Mouse (Mus musculus): ENCODE data around the gene Mob3b. TPM values are rescaled to one million over a fixed set of nuclear protein-coding genes. Genes with fewer than 3 reads are reported as not detected.

The Mob3b gene
- total RNA-seq, 2 experiments from 2014 or later, result 4.6 to 6.8 TPM

DNA sequence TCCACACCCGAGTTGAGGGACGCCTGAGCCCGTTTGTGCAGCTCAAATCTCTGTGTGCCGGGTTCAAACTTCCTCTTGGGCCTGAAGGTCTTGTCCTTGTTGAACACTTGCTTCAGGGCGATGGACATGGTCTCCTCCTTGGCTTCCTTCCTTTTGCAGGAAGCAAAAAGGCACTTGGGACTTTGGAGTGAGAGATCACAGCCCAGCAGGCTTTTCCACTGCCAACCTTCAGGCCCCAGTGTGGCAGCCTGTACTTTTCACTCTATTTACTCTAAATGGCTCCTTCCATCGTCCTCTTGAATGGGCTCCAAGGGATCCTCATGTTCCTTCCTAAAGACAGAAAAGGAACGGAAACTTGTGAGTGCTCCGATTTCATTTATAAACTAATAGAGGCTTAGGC, 73.2 kb downstream of the Mob3b start:
- intact Hi-C loops (cut with DNase I), result no loop called here
- DNase-seq (ENCODE audit: low spot score in 2 of 2), result no peak

DNA sequence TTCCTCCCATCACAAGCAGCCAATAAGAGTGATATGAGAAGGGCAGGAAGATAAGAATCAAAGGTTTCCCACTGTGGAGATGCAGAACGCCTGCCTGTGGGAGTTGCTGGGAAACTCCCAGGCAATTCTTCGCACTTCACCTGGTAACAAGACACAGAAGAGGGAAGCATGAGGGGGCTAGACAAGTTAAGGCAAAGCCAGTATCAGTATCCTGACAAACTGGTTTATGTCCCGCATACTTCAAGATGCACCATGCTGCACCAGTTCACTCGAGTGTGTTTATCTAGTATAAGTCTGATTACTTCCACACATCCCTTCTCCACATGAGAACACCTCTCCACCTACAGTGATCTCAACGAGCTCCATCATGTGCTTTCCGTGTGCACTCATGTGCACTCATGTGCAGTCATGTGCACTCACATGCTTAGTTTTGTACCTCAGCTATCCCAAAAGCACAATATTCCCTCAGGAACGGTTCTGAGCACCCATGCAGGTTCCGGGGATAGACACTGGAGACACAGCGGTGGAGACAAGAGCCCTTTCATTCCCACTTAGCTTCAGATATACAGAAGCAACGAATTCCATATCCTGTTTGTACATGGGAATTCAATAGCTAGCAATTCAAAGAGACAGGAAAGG, 74.7 kb downstream of the Mob3b start:
- DNase-seq (ENCODE audit: low spot score in 2 of 2), result no peak
- intact Hi-C loops (cut with DNase I), result no loop called here

DNA sequence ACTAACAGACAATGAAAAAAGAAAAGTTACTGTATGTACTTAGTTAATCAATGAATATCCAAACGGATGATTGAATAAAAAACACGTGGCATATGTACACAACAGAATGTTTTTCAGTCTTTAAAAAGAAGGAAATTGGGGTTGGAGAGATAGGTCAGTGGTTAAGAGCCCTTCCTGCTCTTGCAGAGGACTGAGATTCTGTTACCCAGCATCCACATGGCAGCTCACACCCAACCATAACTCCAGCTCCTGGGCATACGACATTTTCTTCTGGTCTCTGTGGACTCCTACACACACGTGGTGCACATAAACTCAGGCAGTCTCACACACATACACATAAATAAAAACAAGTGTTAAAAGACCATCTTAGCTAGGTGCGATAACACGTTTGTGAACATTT, 77.0 kb downstream of the Mob3b start:
- intact Hi-C loops (cut with DNase I), result no loop called here
- DNase-seq (ENCODE audit: low spot score in 2 of 2), result no peak

DNA sequence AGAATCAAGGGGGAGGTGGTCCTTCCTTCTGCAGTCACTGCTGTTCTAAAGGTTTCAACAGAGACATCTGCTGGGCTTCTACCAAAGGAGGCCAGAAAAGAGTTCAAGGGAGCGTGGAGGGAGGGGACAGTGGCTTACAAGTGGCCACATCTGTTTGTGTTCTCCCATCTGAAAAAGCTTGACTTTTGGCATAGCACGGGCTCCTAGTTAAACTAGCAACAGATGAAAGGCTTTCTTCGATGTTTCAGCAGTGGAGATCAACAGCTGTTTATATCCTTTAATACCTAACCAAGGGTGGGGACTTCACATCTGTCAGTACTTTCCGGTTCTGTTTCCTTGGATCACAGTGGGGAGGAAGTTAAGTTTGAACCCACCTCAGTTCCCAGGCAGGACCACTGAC, 88.5 kb downstream of the Mob3b start:
- DNase-seq (ENCODE audit: low spot score in 2 of 2), result no peak
- intact Hi-C loops (cut with DNase I), result no loop called here

DNA sequence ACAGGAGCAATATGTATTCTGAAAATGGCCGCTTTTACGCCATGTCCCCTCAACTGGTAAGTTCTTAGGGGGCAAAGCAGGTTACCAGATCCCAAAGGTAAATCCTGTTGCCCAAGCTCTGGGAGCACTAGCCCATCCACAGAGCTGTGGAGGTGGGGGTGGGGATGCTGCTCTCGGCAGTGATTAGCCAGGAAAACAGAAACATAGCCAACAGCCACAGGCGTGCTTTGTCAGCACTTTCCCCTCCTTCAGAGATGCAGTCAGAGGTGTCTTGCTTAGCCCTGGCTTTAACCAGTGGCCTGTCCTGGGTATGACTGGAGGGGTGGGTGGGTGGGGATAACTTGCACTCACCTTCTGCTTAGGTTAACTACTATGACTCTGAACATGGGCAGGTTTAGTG, 91.1 kb downstream of the Mob3b start:
- intact Hi-C loops (cut with DNase I), result no loop called here
- DNase-seq (ENCODE audit: low spot score in 2 of 2), result no peak

DNA sequence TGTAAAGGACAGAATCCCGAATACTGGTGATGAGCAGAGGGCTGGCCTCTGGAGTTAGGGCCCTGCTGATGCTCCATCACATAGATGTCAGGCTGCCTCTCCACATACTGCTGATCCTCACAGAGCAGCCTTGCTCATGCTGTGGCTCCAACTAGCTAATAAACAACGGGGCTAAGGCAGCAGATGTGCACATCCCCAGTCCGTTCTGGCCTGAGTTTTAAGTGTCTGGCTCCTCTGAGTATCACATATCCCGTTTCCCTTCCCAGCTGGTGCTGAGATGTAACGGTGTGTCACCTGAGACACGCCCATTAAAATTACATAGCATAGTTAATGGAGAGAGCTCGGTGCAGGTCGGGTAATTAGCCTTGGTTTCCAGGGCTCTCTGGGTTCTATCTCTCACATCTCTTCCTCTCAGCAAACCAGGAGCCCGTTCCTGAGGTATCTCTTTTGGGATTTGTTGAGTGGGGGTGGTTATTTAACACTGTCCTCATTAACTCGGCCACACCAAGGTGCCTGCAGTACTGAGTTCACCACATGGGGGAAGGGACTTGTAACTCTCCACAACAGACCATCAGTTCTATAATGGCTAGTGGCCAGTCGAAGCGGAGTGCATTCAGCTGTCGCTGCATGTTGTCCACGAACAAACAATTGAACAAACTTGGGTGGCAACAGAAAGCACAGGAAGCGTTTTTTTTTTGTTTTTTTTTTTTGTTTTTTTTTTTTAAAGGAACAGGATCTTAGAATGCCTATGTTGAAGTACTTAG, 92.0 kb downstream of the Mob3b start:
- no peak for DNase-seq (ENCODE audit: low spot score in 2 of 2)
- intact Hi-C loops (cut with DNase I), result no loop called here

DNA sequence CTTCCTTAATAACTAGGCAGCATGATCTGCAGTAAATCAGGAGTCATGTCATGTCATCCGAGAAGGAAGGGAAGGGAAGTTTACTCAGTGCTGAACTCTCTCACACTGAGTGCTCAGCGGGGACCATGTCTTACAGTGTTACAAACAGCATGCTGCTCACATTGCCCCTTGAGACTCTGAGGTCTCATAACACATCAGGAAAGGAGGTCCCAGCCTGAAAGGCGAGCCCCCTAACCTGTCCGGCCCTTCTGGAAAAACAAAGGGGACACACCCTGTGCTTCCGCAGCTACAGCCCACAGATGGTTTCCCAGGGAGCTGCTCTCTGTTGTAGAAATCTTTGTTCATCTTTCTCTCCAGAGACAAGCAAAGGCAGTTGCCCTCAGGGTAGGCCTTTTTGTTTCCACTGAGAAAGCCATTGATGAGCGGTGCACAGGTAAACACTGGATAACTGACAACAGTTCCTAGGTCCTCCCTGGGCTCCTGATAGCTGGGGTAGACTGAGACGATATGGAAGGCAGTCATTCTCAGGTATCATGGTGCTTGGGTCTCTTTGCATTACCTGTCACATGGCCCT, 94.1 kb downstream of the Mob3b start:
- no peak for DNase-seq (ENCODE audit: low spot score in 2 of 2)
- intact Hi-C loops (cut with DNase I), result no loop called here

DNA sequence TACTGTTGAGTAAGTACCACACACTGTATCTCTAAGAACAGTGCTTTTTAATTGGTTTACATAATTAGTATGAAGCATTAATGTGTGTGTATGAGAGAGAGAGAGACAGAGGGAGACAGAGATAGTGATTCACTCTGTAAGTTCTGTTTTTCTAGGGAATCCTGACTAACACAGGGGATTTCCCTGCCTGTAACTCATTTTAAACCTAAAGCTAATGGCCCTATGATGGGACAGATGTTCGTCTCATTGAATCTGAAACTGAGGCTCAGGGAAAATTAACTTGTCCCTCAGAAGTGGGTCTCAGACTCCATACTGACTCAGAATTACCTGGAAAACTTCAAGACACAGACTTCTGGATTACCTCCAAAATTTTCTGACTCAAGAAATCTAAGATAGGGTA, 96.3 kb downstream of the Mob3b start:
- intact Hi-C loops (cut with DNase I), result no loop called here
- no peak for DNase-seq (ENCODE audit: low spot score in 2 of 2)

DNA sequence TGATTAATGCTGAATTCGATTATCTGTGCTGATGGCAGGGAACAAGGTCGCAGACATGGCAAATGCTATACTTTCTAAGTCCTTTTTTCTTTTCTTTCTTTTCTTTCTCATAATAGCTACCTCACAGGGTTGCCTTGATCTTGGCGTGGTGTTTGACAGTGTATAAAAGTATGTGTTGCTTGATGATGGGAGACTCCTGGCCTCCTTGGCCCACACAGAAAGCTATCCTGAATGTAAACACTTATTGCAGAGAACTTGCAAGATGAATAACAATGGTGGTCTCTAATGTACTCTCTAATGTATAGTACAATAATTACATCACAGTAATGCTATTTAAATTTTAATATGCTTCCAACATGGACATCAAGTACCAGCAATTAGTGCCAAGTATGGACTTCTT, 96.9 kb downstream of the Mob3b start:
- intact Hi-C loops (cut with DNase I), result no loop called here
- DNase-seq (ENCODE audit: low spot score in 2 of 2), result no peak

DNA sequence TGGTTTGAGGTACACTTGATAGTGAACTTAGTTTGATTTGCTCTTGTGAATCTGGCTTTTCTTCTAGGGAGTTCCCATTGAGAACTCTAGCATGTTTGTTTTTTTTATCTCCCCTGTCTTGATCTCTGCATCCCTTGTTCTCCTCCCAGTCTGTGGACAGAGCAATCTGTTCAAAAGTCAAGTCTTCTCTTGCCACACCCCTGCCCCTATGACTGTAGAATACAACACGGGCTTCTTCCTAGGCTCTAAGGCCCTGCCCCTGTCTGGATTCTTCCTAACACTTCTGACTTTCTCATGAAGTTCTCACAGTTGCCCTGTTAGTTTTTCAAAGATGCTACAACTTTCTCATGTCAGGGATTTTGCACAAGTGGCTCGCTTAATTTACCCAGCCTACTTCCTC, 102.9 kb downstream of the Mob3b start:
- no peak for DNase-seq (ENCODE audit: low spot score in 2 of 2)
- intact Hi-C loops (cut with DNase I), result no loop called here

DNA sequence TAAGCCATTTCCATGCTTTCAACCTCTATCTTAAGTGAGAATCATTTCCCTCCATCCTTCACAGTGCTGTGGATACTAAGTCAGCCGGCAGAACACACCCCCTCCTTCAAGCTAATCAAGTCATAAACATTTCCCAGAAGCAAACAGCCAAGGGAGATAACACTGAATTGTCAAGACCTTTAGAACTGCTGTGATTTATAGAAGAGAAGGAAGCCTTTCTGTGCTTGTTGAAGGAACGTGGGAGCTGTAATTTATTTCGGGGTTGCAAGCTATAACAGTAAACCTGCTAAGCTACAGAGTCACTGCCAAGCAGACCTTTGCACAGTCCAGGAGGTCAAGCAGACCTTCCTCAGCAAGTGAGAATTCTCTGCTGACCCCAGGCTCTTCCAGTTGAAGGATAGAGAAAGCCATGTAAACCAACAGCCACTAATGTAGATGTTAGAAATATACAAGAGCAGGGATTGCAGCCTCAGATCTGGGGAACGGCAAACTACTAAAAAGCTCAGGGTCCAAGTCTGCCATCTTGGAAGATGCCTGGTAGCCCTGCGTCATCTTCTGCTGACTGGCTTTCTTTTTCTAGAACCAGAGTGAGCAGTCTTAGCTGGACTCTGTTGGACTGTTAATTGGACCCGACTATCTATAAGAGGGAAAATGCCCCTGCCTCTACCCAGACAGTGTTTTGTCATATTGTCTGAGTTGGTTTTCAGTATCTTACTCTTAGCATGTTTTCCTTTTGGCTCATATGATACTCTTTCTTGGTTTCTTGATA, 104.9 kb downstream of the Mob3b start:
- intact Hi-C loops (cut with DNase I), result loop anchor here (1.0 kb wide), 1 partner anchor 16 kb away; no protein-coding TSS in a partner anchor
- DNase-seq (ENCODE audit: low spot score in 2 of 2), result no peak

DNA sequence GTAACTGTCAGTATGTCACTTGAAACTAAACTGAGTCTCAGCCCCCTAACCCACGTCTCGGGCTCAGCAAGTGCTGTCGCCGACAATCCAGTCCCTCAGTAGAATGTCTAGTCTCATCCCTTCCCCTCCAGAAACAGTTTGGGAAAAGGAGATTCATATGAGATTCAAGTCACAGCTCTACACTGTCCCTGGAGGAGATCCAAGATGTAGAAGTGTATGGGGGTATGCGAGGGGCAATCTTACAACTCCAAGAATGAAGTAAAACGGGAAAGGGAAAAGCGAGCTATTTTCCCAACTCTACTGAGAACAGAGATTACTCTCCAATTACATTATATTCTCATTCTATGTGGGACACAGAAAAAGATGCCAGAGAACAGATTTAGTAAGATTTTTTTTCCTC, 106.1 kb downstream of the Mob3b start:
- no peak for DNase-seq (ENCODE audit: low spot score in 2 of 2)
- intact Hi-C loops (cut with DNase I), result no loop called here

DNA sequence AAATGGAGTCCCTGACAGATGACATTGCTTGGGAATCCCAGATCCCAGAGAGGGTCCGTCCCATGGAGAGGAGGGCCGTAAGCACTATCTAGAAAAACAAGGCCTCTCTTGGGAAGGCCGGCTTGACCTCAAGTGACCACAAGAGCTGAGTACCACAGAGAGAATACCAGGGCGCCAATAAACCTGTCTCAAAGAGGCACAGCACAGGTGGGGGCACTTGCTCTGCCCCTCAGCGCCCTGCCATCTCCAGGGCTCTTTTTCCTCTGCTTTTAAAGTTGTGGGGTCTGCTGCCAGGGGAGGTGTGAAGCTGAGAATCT, 107.6 kb downstream of the Mob3b start:
- DNase-seq (ENCODE audit: low spot score in 2 of 2), result no peak
- intact Hi-C loops (cut with DNase I), result no loop called here

DNA sequence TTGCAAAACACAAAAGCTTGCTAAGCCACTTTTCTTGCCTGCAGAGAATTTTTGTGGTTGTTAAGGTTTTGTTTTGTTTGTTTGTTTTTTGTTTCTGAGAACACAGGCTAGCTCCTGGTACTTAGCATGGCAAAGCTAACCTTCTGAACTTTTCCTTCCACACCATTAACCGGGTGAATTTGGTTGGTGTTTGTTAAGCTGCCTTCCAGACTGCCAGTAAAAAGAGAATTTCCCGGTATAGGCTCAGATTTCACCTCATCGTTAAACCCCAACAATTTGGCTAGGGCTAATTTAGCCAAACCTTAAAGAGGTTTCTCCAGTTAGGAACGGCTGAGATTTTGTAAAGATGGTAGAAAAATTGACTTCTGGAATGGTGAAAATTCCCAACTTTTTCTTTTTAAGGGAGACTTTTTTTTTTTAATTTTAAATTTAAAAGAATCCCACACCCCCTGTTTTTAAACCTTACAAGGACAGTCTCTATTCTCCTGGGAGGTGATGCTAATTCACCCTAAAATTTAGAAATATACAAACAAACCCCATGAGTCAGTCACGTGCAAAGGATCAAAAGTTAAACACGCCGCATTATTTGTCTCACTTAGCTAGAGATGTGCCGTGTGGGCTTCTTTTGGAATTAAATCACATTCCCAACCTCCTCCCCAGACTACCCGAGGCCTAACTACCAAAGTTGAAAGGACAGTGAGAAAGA, 108.1 kb downstream of the Mob3b start:
- intact Hi-C loops (cut with DNase I), result no loop called here
- no peak for DNase-seq (ENCODE audit: low spot score in 2 of 2)

DNA sequence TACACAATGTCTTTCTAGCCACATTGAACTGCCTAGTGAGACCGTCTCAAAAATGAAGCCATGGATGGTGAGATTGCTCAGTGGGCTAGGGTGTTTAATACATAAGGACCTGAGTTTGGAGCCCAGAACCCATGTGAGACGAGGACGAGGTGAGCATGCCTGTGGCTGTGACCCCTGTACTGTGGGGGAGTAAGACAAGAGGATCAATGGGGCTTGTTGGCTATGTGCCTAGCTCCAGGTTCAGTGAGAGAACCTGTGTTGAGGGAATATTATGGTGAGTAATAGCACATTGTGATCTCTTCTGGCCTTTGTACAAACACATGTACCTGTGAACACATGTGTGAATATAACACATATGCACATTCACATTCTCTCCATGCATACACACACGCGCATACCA, 116.4 kb downstream of the Mob3b start:
- no peak for DNase-seq (ENCODE audit: low spot score in 2 of 2)
- intact Hi-C loops (cut with DNase I), result no loop called here

DNA sequence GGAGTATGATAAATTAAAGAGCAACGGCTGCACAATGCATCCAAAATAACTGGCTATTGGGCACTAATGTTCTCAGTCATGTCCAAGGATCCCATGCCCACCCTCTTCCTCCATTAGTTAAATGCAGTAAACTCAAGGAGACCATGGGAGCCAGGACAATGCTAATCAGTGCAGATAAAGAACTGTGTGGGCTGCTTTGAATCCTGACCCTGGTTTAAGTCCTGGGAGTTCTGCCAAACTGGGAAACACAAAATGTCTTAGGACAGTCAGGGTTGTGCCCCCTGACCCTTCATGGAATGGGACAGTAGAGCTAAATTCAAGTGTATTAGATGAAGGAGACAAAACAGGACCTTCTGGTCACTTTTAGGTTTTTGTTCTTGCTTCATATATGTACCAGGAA, 117.0 kb downstream of the Mob3b start:
- DNase-seq (ENCODE audit: low spot score in 2 of 2), result no peak

DNA sequence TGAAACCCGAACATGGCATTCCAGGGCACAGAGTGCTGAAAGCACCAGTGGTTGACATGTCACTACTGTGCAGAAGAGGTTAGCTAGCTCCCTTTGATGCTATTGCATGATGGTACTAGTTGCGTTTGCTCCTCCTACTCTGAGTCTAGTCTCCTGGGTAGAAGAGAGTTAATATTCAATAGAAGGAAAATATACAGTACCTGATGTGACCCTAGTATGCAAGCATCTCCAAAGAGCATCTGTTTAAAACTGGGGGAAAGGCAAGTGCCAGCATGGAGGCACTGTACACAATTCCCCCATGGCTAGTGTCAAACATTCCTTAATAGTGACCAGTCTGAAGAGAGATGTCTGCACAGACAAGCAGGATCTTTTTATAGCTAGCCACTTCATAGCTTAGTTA, 119.5 kb downstream of the Mob3b start:
- intact Hi-C loops (cut with DNase I), result no loop called here
- DNase-seq (ENCODE audit: low spot score in 2 of 2), result no peak

More for the DNA sequence above, 117.0 kb downstream of the Mob3b start:
- intact Hi-C loops (cut with DNase I), result no loop called here

DNA sequence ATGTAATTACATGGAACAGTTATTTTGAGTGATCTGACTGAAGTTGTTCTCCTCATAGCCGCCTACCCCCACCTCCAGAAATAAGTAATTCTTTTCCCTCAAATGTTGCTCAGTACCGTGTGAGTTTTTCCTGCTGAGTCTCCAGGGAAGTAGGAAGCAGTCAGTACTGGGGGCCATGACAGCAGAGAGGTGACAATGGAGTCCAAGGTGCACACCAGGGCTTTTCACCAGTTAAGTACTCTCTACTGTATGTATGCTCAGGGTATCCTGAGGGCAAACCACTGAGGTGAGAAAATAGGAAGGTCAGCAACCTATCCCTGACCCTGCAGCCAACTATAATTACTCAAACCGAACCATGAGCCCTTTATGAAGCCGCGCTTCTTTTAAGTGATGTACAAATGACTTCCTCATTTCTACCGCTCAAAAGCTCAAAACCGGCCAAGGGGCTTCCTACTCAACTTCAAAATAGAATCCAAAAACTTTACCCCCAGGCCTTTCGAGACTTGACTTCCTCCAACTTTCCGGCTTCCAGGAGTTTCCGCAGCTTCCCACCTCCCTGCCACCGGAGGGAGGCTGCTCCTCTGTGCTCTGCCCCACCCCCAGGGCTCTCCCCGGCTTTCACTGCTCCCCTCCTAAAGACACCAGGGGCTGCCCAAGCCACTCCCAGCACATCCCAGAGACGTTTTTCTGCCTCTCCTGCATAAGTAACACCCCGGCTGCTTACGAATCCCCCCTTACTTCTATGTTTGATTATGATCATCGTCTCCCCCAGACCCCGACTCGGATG, 122.6 kb downstream of the Mob3b start:
- DNase-seq (ENCODE audit: low spot score in 2 of 2), result no peak
- intact Hi-C loops (cut with DNase I), result no loop called here

DNA sequence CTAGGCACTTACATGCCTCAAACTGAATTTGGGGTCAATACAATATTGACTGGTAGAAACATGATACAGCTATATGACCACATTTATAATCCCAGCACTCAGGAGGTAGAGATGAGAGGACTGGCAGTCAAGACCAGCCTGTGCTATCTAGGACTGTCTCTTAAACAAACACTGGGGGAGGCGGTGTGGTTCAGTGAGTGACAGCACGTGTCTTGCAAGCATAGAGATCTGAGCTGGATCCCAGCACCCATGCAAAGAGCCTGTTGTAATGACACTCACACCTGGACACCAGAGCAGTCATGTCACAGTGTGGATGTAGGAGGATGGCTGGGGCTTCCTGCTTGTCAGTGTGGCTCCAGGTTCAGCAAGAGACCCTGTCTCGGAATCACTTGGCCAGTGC, 124.5 kb downstream of the Mob3b start:
- DNase-seq (ENCODE audit: low spot score in 2 of 2), result no peak
- intact Hi-C loops (cut with DNase I), result no loop called here
